Mouse (Mus musculus) layer of hippocampus, adult 2 months (tissue): ENCODE results near the gene Cyb5b. TPM values are rescaled to one million over a fixed set of nuclear protein-coding genes. Genes with fewer than 3 reads are reported as not detected.

ENCODE experiments used
- DNase-seq, 2 experiments: peaks; one replicate each; pipeline ENCODE4 v3.0.0; 2022; ENCODE audit warnings: low spot score in 2 of 2
- H3K27ac ChIP-seq: fragments of 200-600 bp; 2 replicates; pipeline ENCODE4 v1.8.1; 2022
- H3K4me3 ChIP-seq: fragments of 200-600 bp; 2 replicates; pipeline ENCODE4 v1.8.1; 2022; ENCODE audit warnings: mild to moderate bottlenecking
- CTCF ChIP-seq: fragments of 200-600 bp; conservative IDR thresholded peaks from 2 replicates; pipeline ENCODE4 v1.8.1; 2022; ENCODE audit warnings: antibody characterized with exemption, mild to moderate bottlenecking, moderate library complexity
- total RNA-seq, 2 experiments: library from RNA; stranded (reverse); gene quantifications; 2 replicates each; pipeline ENCODE4 v1.2.3; 2021

Cyb5b gene
- total RNA-seq, 2 experiments from 2014 or later = 103 to 104 TPM

DNA sequence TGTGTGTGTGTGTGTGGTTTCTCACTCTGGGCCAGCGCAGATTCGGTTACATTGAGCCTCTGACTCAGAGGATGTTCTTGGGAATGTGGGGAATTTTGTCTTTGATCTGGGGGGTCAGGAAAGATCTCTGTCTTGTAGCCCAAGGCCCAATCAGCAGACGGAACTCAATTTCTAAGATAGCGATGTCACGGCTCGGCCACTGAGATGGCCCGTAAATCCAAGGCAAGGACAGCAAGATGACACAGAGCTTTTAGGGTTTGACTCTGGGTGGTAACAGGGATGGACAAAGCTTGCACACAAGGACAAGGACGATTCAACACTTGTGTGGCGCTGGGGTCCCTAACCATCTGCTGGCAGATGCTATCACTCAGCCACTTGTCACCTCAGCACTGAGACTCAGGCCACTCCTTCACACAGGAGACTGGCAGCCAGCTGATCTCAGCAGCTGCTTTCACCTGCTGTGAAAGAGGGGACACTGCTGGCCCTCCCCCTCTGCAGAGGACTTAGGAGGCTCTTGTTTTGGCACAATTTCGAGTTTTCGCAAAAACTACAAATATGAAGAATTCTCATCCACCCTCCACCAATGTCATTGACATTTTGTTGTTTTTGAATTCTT is 76.7 kb downstream of the Cyb5b start:
- no peak overlapping the region for H3K27ac ChIP-seq
- TF ChIP-seq CTCF = no peak
- no peak for DNase-seq
- no peak overlapping the region for H3K4me3 ChIP-seq

DNA sequence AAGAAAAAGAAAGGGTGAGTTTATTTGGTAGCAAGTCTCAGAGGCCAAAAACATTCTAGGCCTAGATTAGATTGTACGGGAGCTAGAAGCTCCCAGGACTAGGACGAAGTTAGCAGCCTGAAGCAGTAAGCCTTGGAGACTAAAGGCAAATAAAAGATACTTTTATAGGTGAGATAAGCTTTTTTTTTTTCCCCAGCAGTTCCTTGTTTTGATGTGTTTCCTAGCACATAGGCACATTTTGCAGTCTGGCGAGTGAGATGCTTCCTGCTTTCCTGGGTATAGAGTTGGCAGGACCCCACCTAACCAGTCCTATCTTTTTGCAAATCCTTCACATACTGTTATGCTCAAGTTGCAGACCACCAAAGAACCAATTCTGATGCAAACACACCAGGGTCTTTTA is 82.8 kb downstream of the Cyb5b start:
- TF ChIP-seq CTCF = no peak
- H3K27ac ChIP-seq = no peak overlapping the region
- no peak for DNase-seq
- no peak overlapping the region for H3K4me3 ChIP-seq

DNA sequence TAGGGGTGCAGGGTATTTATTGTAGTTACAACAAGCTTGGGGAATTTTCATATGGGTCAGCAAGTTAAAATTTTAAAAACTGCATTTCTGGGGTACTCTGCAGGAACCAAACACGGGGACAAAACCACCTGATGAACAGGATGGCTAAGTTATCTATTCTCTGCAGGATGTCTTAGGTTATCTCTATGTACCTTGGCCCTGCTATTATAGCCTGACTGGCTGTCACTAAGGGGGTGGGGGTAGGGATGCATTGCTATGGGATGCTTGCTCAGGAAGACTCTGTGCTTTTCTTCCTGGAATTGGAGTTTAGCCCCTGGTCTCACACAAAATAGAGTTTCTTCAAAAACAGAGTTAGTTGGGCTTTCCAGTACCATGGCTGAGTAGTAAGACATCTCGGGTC is 83.3 kb downstream of the Cyb5b start:
- no peak for DNase-seq
- no peak overlapping the region for H3K4me3 ChIP-seq
- no peak for TF ChIP-seq CTCF
- no peak overlapping the region for H3K27ac ChIP-seq

Other genes starting within 250 kb of the Cyb5b start
- 10 to 100 TPM; 24.8 to 24.9 TPM for gene Sntb2, start 214.9 kb upstream of the Cyb5b start, total RNA-seq
- gene Vps4a, start 119.4 kb upstream of the Cyb5b start, total RNA-seq = 100 to 1,000 TPM; 112 to 116 TPM
- gene Pdf, start 102.0 kb upstream of the Cyb5b start, total RNA-seq = 10 to 100 TPM; 25.2 to 26.1 TPM
- gene Cog8, start 94.0 kb upstream of the Cyb5b start, total RNA-seq = 10 to 100 TPM; 27.8 to 32.5 TPM
- gene Nip7, start 93.8 kb upstream of the Cyb5b start, total RNA-seq = 10 to 100 TPM; 43.5 to 46.2 TPM
- gene Tmed6, start 85.0 kb upstream of the Cyb5b start, total RNA-seq = under 1 TPM in 1 of 2 experiments, not detected in 1; 0.42 TPM
- gene Terf2, start 54.1 kb upstream of the Cyb5b start, total RNA-seq = 10 to 100 TPM; 32.7 to 39.2 TPM
- gene Nfat5, start 142.8 kb downstream of the Cyb5b start, total RNA-seq = 10 to 100 TPM; 57.4 to 69.3 TPM